Mouse (Mus musculus): ENCODE data around the gene Ralbp1.

The Ralbp1 gene

GRCm38 (mm10) chr17:65847694-65848449 is 37.7 kb downstream of the Ralbp1 start:
- DNase-seq = no peak

GRCm38 (mm10) chr17:65845423-65845822 is 40.2 kb downstream of the Ralbp1 start:
- DNase-seq = no peak

GRCm38 (mm10) chr17:65842669-65843381 is 42.8 kb downstream of the Ralbp1 start:
- no peak for DNase-seq

GRCm38 (mm10) chr17:65839541-65840256 is 45.9 kb downstream of the Ralbp1 start:
- peak in 1 of 2 experiments; percentile 41 for DNase-seq

- DNase-seq = no peak
Measured at GRCm38 (mm10) chr17:65836746-65837145, 48.9 kb downstream of the Ralbp1 start.

- DNase-seq = no peak
Measured at GRCm38 (mm10) chr17:65833891-65834290, 51.7 kb downstream of the Ralbp1 start.

- no peak for DNase-seq
Measured at GRCm38 (mm10) chr17:65830216-65830863, 55.3 kb downstream of the Ralbp1 start.

GRCm38 (mm10) chr17:65828951-65829350 is 56.6 kb downstream of the Ralbp1 start:
- no peak for DNase-seq

GRCm38 (mm10) chr17:65827904-65828303 is 57.7 kb downstream of the Ralbp1 start:
- no peak for DNase-seq

GRCm38 (mm10) chr17:65827119-65827840 is 58.3 kb downstream of the Ralbp1 start:
- no peak for DNase-seq

- no peak for DNase-seq
Measured at GRCm38 (mm10) chr17:65826257-65826656, 59.3 kb downstream of the Ralbp1 start.

- no peak for DNase-seq
Measured at GRCm38 (mm10) chr17:65824246-65824645, 61.4 kb downstream of the Ralbp1 start.

GRCm38 (mm10) chr17:65822423-65822822 is 63.2 kb downstream of the Ralbp1 start:
- no peak for DNase-seq

- no peak for DNase-seq
Measured at GRCm38 (mm10) chr17:65820197-65820596, 65.4 kb downstream of the Ralbp1 start.

- no peak for DNase-seq
Measured at GRCm38 (mm10) chr17:65813763-65814162, 71.8 kb downstream of the Ralbp1 start.

- peak in 1 of 2 experiments; percentile 43 for DNase-seq
Measured at GRCm38 (mm10) chr17:65811032-65811431, 74.6 kb downstream of the Ralbp1 start.

- DNase-seq = no peak
Measured at GRCm38 (mm10) chr17:65806416-65806815, 79.2 kb downstream of the Ralbp1 start.

- DNase-seq = peak in 1 of 2 experiments; percentile 14
Measured at GRCm38 (mm10) chr17:65805966-65806365, 79.6 kb downstream of the Ralbp1 start.

GRCm38 (mm10) chr17:65802026-65802425 is 83.6 kb downstream of the Ralbp1 start:
- no peak for DNase-seq

- no peak for DNase-seq
Measured at GRCm38 (mm10) chr17:65800451-65800850, 85.1 kb downstream of the Ralbp1 start.

GRCm38 (mm10) chr17:65799353-65799752 is 86.2 kb downstream of the Ralbp1 start:
- no peak for DNase-seq

GRCm38 (mm10) chr17:65798446-65798845 is 87.2 kb downstream of the Ralbp1 start:
- no peak for DNase-seq
